Mouse (Mus musculus) liver, adult 2 months (tissue): ENCODE measurements around the gene Ankrd13c.

Source experiments
- CTCF ChIP-seq: fragments of 200-500 bp; IDR thresholded peaks from 2 replicates; pipeline ENCODE4 v1.5.1; 2011; ENCODE audit warnings: low read depth, low read length, control low read depth
- POLR2A ChIP-seq: fragments of 200-500 bp; IDR thresholded peaks from 2 replicates; pipeline ENCODE4 v1.6.1; 2011; ENCODE audit warnings: low read length, control low read depth; ENCODE audit not compliant: insufficient read depth; ENCODE audit errors: extremely low read depth

DNA sequence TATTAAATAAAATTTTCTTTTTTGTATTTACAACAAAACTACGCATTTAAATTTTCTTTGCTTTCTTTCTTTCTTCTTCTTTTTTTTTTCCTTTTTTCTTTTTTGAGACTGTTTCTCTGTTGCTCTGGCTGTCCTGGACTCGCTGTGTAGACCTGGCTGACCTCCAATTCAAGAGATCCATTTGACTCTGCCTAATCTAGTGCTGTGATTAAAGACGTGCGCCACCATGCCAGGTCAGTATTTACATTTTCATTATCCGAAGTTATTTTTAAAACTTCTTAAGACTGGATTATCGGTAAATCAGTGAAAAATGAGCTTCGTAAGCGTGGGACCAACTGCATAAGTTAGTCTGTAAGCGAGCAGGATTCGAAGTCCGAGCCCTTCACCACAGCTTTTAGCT, 88.8 kb downstream of the Ankrd13c start:
- TF ChIP-seq POLR2A (no peak), CTCF (no peak)
